ENCODE assay signal across 9 mouse cellular contexts in the genomic region with DNA sequence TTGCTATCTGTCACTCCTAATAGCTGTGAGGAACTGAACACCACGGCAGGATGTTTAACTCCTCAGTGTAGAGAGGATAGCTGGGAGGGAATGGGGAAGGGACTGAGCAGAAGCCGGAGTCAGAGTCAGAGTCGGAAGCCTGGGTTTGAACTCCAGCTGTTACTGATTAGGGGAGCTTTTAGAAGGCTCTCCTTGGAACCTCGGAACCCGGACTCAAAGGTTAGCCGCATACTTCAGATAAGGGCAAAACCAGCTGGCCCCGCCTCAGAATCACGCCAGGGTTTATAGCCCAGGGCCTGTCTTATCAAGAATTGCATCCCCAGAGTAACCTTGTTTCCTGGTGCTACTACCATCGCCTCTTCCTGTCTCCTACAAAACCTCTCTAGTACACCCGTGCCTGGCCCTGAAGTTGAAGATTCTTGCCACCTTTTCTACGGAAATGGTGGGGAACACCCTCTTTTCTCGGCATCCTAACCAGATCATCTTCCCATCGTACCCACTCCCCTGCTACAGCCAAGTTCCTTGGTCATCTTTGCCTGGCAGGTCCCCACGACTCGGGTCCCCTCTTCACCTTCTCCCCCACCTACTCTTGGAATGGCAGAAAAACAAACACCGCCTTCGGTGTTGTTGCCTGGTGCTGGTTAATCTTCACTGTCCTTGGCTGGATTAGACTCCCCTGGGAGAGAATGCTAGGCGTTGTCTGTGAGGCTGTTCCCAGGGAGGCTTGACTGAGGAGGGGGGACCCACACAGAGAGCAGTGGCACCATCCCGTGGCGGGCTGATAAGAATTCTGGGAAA. TPM values are rescaled to one million over a fixed set of nuclear protein-coding genes. Genes with fewer than 3 reads are reported as not detected.
DNase-seq lines count a peak whose midpoint lies in the region; ATAC-seq lines count a peak whose summit lies in the region.
"Had no signal": no experiment of that assay in that cellular context is flagged by ENCODE, and none has a peak within 500 bp of the region (broad histone marks: within the 10 kb centered on the region; RNA-seq: fewer than 3 reads in every experiment).

No protein-coding gene starts in this region.

- no peaks in the 10 kb centered on the region for H3K9me3 ChIP-seq in liver, embryonic 12.5 days (replicated peaks)
- no peaks in the 10 kb centered on the region for H3K9me3 ChIP-seq in heart, embryonic 13.5 days
- H3K9me3 ChIP-seq in midbrain, embryonic 12.5 days: no peaks in the 10 kb centered on the region
- H3K9me3 ChIP-seq: limb, embryonic 13.5 days had no signal

- peak; percentile 16 for DNase-seq in liver
- peak; percentile 59 for DNase-seq in kidney, postnatal 10 days
- no peak for DNase-seq in urinary bladder, postnatal 25 days (ENCODE audit: low spot score)
- DNase-seq in gastrocnemius, postnatal 36 days: no peak
- no peak for DNase-seq in thymus, adult 18-20 months

- no peak overlapping the region for H3K4me3 ChIP-seq in liver, embryonic 12.5 days
- H3K4me3 ChIP-seq in heart, embryonic 13.5 days: peak overlapping the region; percentile 12; the same call in 1 of the 2 replicates
- H3K4me3 ChIP-seq in midbrain, embryonic 12.5 days: no peak overlapping the region
- H3K4me3 ChIP-seq: limb, embryonic 13.5 days had no signal

- intact Hi-C loops in gastrocnemius, postnatal 36 days (cut with DNase I): no loop called here

- no peaks in the 10 kb centered on the region for H3K36me3 ChIP-seq in liver, embryonic 12.5 days
- no peaks in the 10 kb centered on the region for H3K36me3 ChIP-seq in heart, embryonic 13.5 days
- H3K36me3 ChIP-seq in midbrain, embryonic 12.5 days: no peaks in the 10 kb centered on the region
- H3K36me3 ChIP-seq: limb, embryonic 13.5 days had no signal

- H3K27me3 ChIP-seq in liver, embryonic 12.5 days (replicated peaks): peaks cover 39% of the 10 kb centered on the region
- peaks cover 19% of the 10 kb centered on the region; the same call in 1 of the 2 replicates for H3K27me3 ChIP-seq in heart, embryonic 13.5 days (replicated peaks)
- peaks cover 12% of the 10 kb centered on the region; the same call in 1 of the 2 replicates for H3K27me3 ChIP-seq in midbrain, embryonic 12.5 days

- peaks cover 12% of the 10 kb centered on the region for H3K4me1 ChIP-seq in liver, embryonic 12.5 days
- peaks cover 17% of the 10 kb centered on the region for H3K4me1 ChIP-seq in heart, embryonic 13.5 days
- H3K4me1 ChIP-seq in midbrain, embryonic 12.5 days: peaks cover 13% of the 10 kb centered on the region

- no peak overlapping the region for H3K27ac ChIP-seq in liver, embryonic 12.5 days
- H3K27ac ChIP-seq in heart, embryonic 13.5 days (replicated peaks): no peak overlapping the region
- H3K27ac ChIP-seq in midbrain, embryonic 12.5 days (replicated peaks): no peak overlapping the region
- H3K27ac ChIP-seq: limb, embryonic 13.5 days had no signal

- no peak overlapping the region for H3K4me2 ChIP-seq in liver, embryonic 12.5 days
- peak overlapping the region; percentile 33 for H3K4me2 ChIP-seq in heart, embryonic 13.5 days
- peak overlapping the region; percentile 21 for H3K4me2 ChIP-seq in midbrain, embryonic 12.5 days (replicated peaks)
- H3K4me2 ChIP-seq: limb, embryonic 13.5 days had no signal

- WGBS in liver, embryonic 12.5 days (ENCODE audit: insufficient replicate concordance): 9% methylated on average over 20 of the region's 20 CpGs
- 2% methylated on average over 20 of the region's 20 CpGs for WGBS in heart, embryonic 13.5 days
- WGBS in midbrain, embryonic 12.5 days: 32% methylated on average over 20 of the region's 20 CpGs

- H3K9ac ChIP-seq in liver, embryonic 12.5 days: no peak overlapping the region
- H3K9ac ChIP-seq in heart, embryonic 13.5 days: no peak overlapping the region
- no peak overlapping the region; the same call in 1 of the 2 replicates for H3K9ac ChIP-seq in midbrain, embryonic 12.5 days (replicated peaks)
- H3K9ac ChIP-seq: limb, embryonic 13.5 days had no signal

- ATAC-seq in liver, embryonic 12.5 days: no peak
- ATAC-seq in heart, embryonic 13.5 days (ENCODE audit: extremely low read depth, insufficient number of reproducible peaks, low FRiP score, low TSS enrichment): no peak
- ATAC-seq in midbrain, embryonic 12.5 days (ENCODE audit: low FRiP score, low read depth): peak; percentile 27; the same call in 1 of the 2 replicates

RNA-seq across cellular contexts. Expression of gene 2610528J11Rik, which starts 9.9 kb away (rescaled TPM):
- polyA plus RNA-seq in liver, embryonic 12.5 days (2016; fragmentation: Nextera tagmentation; extraction: Ambion mirVana): 4.5 and 4.9 TPM in 2 replicates
- polyA plus RNA-seq in heart, embryonic 13.5 days (2015; fragmentation: Nextera tagmentation; extraction: Ambion mirVana): 0.36 and 0.75 TPM in 2 replicates
- polyA plus RNA-seq in midbrain, embryonic 12.5 days (2016; fragmentation: Nextera tagmentation; extraction: Ambion mirVana): 0.26 and 0.48 TPM in 2 replicates
- not detected for total RNA-seq in gastrocnemius, postnatal 36 days (2021)

RNA-seq across cellular contexts. Expression of gene Tmem125, which starts 26.9 kb away (rescaled TPM):
- polyA plus RNA-seq in liver, embryonic 12.5 days (2016; fragmentation: Nextera tagmentation; extraction: Ambion mirVana): 0.23 and 0.54 TPM in 2 replicates
- polyA plus RNA-seq in heart, embryonic 13.5 days (2015; fragmentation: Nextera tagmentation; extraction: Ambion mirVana): 0.24 and 0.43 TPM in 2 replicates
- 0.13 and 0.26 TPM in 2 replicates for polyA plus RNA-seq in midbrain, embryonic 12.5 days (2016; fragmentation: Nextera tagmentation; extraction: Ambion mirVana)
- total RNA-seq in gastrocnemius, postnatal 36 days (2021): not detected

RNA-seq across cellular contexts. Expression of gene Tie1, which starts 27.0 kb away (rescaled TPM):
- 11.0 and 11.3 TPM in 2 replicates for polyA plus RNA-seq in liver, embryonic 12.5 days (2016; fragmentation: Nextera tagmentation; extraction: Ambion mirVana)
- 57.7 and 61.1 TPM in 2 replicates for polyA plus RNA-seq in heart, embryonic 13.5 days (2015; fragmentation: Nextera tagmentation; extraction: Ambion mirVana)
- 16.2 and 21.0 TPM in 2 replicates for polyA plus RNA-seq in midbrain, embryonic 12.5 days (2016; fragmentation: Nextera tagmentation; extraction: Ambion mirVana)
- total RNA-seq in gastrocnemius, postnatal 36 days (2021): 10 to 100 TPM; 15.3 to 16.8 TPM

RNA-seq across cellular contexts. Expression of gene Mpl, which starts 59.6 kb away (rescaled TPM):
- 17.4 and 19.4 TPM in 2 replicates for polyA plus RNA-seq in liver, embryonic 12.5 days (2016; fragmentation: Nextera tagmentation; extraction: Ambion mirVana)
- 2.1 and 2.2 TPM in 2 replicates for polyA plus RNA-seq in heart, embryonic 13.5 days (2015; fragmentation: Nextera tagmentation; extraction: Ambion mirVana)
- 0.54 and 0.77 TPM in 2 replicates for polyA plus RNA-seq in midbrain, embryonic 12.5 days (2016; fragmentation: Nextera tagmentation; extraction: Ambion mirVana)
- not detected for total RNA-seq in gastrocnemius, postnatal 36 days (2021)

Comparison
In these comparisons a context has a peak if more than half of its experiments do, and no peak if none do; other contexts are left out.
1. DNase-seq: peak in liver (single experiment) and kidney, postnatal 10 days (single experiment); none in urinary bladder, postnatal 25 days (single experiment), gastrocnemius, postnatal 36 days (0 of 2) and thymus, adult 18-20 months (0 of 2).